Mouse (Mus musculus) activated CD4-positive, CD25-positive, alpha-beta regulatory T cell, adult 9 weeks (primary cell): ENCODE data around the gene Ykt6. TPM values are rescaled to one million over a fixed set of nuclear protein-coding genes. Genes with fewer than 3 reads are reported as not detected.

ENCODE experiments used
- polyA plus RNA-seq: library from polyadenylated mRNA; unstranded; fragments of 100-300 nt; shearing (Covaris generic); gene quantifications from one replicate; pipeline ENCODE4 v1.2.1, GENCODE M21; 2017

Gene Ykt6
- polyA plus RNA-seq: 63.7 TPM

DNA sequence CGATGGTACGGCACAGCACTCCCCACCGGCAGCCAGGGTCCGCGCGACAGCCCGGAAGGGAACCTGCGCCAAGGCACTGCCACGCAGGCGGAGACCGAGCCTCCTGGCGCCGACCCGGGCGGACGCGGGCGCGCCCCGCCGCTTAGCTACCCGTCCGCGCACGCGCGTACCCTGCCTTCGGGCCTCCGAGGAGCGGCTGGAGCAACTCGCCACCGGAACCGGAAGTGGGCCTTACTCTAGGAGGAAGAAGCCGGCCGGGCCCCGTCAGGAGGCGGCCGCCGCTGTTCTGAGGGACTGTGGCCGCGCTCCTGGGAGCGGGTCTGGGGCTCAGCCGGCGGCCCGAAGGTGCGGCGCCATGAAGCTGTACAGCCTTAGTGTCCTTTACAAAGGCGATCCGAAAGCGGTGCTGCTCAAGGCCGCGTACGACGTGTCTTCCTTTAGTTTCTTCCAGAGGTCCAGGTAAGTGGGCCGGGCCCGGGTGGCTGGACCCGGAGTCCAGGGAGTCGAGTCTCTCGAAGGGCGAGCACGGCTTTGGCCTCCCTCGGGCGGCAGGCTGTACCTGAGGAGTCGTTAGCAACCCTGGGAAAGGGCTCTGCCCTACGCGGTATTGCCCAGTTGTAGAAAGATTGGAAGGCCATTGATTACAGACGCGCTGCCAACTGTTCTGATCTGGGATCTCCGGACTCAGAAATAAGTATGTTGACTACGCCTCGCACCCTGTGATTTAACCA, at the start of gene Ykt6:
Ykt6 (plus strand) TSS at position 148 of the 731 bp plus-strand sequence.

GRCm38 (mm10) chr11:5949586-5950352, 5.7 kb upstream of the Ykt6 start, which contains the start of gene Gck:
Gene Gck, minus strand, starts transcription at chr11:5950081.

Other genes with a start within 250 kb of the Ykt6 start
- gene Mrps24, start 240.0 kb upstream of the Ykt6 start, polyA plus RNA-seq: 41.0 TPM
- gene Urgcp, start 193.3 kb upstream of the Ykt6 start, polyA plus RNA-seq: 31.9 TPM
- gene Dbnl, start 167.2 kb upstream of the Ykt6 start, polyA plus RNA-seq: 296 TPM
- gene Pgam2, start 152.0 kb upstream of the Ykt6 start, polyA plus RNA-seq: 4.2 TPM
- gene Polm, start 117.7 kb upstream of the Ykt6 start, polyA plus RNA-seq: 39.0 TPM
- 0.78 TPM for gene Aebp1, start 93.7 kb upstream of the Ykt6 start, polyA plus RNA-seq
- 67.9 TPM for gene Pold2, start 77.4 kb upstream of the Ykt6 start, polyA plus RNA-seq
- not detected for gene Myl7, start 56.9 kb upstream of the Ykt6 start, polyA plus RNA-seq
- gene Gck, start 5.6 kb upstream of the Ykt6 start, polyA plus RNA-seq: not detected
- gene Camk2b, start 110.7 kb downstream of the Ykt6 start, polyA plus RNA-seq: 20.6 TPM
- gene A730071L15Rik, start 244.3 kb downstream of the Ykt6 start, polyA plus RNA-seq: not detected
- gene Nudcd3, start 244.7 kb downstream of the Ykt6 start, polyA plus RNA-seq: 51.3 TPM